Mouse (Mus musculus): Measurements from ENCODE around the gene Adamts12.

The Adamts12 gene

DNA sequence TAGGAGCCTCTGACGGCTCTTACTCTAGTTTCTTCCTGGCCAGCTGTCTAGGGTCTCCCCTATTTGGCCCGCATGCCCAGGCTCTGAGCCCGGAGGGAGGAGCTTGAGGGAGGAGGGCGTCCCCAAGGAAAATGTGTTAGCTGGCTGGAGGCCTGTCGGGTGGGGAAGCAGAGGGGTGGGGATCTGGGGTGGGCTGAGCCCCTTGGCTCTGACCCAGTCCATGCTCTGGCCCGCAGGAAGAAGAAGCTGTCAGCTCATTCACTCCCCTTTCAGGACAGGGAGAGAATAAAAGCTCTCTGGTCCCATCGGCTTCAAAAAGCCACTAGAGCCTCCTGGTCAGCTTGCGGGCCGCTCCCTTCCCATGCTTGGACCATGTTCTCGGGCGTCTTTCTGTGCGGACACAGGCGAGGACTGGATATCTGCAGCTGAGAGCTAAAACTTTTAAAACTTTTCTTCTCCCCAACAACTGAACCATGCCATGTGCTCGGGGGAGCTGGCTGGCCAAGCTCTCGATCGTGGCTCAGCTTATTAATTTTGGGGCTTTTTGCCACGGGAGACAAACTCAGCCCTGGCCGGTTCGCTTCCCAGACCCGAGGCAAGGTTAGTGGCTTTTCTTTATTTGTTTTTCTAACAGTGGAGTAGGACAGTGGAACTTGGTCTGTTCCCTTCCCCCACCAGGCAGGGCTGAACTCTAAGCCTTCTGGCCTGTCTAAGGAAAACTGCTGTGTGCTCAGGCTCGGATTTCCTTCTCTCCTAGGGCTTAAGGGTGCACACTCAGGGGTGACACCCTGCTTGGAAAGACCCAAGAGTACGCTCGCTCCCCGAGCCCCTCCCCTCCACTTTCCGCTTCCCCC, at the start of gene Adamts12:
Gene Adamts12, plus strand, starts transcription at position 233 of the 854 bp plus-strand sequence.
- DNase-seq (ENCODE audit: low spot score in 2 of 2) = no peak

DNA sequence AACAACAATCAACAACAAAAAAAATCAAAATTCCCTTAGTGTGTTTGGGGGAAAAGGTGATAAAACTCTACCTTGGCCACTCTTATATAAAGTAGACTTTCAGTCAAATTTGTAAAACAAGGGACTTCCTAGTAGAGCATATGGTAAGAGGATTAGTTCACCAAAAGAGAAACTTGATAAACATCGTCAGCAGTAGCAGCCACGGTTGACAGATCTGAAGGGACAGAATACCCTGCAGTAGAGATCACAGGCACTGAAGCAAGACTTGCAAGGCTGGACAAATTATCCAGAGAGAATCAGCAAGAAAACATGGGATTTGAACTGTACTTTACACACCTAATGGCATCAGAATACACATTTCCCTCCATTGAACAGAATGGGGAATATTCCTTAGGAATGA, 49.7 kb upstream of the Adamts12 start:
- DNase-seq (ENCODE audit: low spot score in 2 of 2) = no peak

DNA sequence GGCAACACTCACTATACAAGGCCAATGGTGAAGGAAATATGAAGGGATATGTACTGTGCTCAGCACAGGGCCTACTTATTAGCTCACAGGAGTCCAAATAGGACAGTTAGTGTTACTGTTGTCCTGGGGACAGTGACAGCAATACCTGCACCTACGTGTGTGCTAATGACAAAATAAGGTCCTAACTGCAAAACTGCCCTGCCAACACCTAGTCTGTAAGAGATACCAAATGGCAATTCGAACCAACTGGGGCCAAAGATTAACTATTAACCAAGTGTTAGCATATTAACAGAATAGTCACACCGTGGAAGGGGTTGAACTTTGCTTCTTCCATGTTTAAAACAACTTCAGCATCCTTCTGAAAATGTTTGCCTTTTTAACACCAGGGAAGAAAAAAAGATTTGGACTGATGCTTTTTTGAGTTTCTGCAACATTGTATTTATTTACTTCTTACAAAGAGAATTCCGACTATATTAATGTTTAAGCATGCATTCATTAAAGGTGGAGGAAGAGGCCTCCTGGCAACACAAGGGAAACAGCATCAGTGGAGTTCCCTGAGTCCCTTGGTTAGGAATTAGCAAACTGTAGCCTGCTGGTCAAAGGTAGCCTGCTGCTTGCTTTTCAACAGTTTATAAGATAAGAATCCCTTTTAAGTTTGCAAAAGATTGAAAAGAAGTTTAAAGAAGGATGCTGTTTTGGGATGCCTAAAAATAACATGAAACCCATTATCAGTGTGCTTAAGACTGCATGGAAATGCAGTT, 37.6 kb upstream of the Adamts12 start:
- no peak for DNase-seq (ENCODE audit: low spot score in 2 of 2)

DNA sequence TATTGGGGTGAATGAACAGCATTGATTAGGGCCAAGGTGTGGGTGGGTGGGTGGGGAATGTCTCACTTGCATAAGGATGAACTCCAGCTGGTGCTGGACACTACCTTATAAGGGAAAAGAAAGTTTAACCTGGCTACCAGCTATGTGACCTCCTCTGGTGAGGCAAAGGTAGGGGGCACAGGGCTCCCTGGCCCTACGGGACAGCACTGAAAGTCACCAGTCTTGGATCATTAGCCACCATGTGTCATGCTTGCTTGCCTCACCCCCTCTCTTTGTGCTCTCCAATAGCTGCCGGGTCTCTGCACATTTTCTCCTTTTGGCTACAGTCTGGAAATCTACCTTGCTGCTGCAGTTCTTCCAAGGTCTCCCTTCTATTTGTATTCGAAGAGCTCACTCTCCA, 34.4 kb upstream of the Adamts12 start:
- DNase-seq (ENCODE audit: low spot score in 2 of 2) = no peak

DNA sequence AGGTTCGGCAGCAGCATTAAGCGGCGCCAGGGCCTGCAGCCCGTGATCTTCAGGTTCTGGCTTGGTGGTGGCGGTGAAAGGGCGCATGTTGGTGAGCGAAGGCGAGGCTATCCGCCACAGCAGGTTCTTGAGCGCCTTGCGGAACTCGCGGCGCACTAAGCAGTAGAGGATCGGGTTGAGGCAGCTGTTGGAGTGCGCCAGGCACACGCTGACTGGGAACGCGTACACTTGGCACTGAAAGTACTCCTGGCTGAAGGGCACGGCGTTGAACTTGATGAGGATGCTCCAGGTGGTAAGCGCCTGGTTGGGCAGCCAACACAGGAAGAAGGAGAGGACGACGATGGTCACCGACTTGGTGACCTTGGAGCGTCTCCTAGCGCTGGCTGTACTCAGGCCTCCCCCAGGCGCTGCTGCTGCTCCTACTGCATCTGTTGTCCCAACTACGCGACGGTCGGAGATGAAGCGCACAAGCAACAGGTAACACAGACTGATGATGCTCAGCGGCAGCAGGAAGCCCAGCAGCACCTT, 28.6 kb upstream of the Adamts12 start:
- no peak for DNase-seq (ENCODE audit: low spot score in 2 of 2)

DNA sequence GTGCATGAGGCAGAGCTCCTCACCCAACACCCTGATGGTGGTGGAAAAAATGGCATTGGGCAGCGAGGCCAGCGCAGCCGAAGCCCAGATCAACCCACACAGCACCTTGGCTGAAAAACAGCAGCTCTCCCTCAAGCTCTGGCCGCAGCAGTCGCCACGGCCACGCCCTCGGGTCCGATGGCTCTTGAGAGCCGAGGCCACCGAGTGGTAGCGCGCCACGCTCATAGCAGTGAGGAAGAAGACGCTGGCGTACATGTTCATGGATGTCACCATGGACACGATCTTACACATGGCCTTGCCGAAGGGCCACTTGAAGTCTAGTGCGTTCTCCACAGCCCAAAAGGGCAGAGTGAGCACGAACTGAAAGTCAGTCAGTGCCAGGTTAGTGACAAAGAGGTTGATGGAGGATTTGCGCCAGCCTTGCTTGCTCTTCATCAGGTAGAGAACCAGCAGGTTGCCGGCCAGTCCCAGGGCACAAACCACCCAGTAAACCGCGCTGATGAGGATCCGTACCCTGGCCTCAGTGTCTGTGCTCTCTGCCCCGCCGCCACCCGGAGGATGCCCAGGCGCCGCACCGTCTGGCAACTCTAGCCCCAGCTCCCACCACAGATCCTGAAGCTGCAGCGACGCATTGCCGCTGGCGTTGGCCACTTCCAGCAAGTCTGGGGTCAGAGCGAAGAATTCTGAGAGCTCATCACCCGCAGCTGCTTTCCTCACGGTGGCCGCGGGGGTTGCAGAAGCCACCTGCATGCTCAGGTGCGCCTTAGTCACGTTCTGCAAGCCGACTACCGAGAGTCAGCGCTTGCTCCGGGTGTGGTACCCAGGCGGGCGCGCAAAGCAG, 27.8 kb upstream of the Adamts12 start:
- DNase-seq (ENCODE audit: low spot score in 2 of 2) = peak; percentile 12 to 26

DNA sequence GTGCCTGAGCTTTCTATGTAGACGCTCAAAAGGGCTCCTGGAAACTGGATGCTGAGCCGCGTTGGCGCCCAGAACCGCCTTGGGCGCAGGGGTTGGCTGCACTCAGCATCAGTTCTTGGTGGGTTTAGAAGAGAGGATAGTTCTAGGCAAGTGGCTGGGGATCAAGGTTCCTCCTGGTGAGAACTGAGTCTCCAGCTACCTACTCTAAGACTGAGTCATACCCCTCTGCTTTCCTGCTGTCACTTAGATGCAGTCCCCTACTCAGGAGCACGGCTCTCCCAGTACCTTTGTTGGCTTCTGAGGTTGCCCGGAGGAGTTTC, 27.3 kb upstream of the Adamts12 start:
- peak in 1 of 2 experiments; percentile 17 for DNase-seq (ENCODE audit: low spot score in 2 of 2)

DNA sequence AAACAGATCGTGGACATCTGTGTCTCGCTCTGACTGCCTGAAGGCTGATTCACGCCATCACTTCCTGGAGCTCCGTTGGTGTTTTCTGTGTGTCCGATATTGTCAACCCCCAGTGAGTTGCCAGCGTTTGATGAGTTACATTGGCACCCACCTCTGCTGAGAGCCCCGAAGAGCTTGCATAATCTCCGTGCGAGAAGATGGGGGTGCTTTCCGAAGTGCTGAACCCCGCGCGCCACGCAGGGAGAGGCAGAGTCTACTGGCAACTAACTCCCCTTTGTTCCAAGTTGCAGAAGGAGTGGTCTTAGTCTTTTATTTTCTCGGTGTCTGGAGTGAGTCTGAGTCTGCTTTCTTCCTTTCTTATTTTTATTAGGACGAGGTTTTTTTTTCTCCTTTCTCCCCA, 26.9 kb upstream of the Adamts12 start, which contains the start of gene Rxfp3:
Gene Rxfp3, minus strand, starts transcription at position 281 of the 400 bp plus-strand sequence.
- DNase-seq (ENCODE audit: low spot score in 2 of 2) = peak in 1 of 2 experiments; percentile 7

DNA sequence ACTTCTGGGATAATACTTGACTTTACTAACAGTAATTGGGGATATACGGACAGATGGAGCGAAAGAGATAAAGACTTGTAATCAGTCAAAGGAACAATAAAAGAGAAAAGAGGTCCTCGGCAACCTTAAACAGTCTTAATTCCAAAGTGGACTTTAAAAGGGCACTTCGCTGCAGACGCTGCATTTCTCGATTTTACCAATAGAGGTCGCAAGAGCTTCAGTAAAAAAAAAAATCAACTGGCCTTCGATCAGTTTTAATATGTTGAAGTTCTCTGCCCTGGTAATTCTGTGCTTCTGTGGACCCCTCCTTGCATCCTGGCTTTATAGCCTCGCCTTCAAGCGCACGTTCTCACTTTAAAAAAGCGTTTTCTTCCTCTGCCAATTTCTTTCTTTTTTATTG, 26.1 kb upstream of the Adamts12 start:
- DNase-seq (ENCODE audit: low spot score in 2 of 2) = peak; percentile 41 to 68

DNA sequence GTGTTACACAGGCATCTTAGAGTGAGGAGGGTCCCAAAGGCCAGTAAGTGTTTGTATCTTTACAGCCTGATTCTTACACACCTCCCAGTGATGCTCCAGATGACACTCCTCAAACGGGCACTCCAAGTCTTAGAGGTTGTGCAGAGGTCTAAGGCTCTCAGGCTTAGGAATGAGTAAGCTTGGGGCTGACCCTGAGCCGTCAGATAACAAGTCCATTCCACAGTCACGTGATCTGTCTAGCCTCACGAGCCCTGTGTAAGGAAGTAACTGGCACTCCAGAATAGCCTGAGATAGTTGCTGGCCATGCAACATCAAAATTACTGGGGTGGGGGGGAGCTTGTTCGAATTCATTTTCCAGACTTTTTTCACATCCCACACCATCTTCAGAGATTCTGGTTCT, 24.5 kb upstream of the Adamts12 start:
- DNase-seq (ENCODE audit: low spot score in 2 of 2) = no peak

DNA sequence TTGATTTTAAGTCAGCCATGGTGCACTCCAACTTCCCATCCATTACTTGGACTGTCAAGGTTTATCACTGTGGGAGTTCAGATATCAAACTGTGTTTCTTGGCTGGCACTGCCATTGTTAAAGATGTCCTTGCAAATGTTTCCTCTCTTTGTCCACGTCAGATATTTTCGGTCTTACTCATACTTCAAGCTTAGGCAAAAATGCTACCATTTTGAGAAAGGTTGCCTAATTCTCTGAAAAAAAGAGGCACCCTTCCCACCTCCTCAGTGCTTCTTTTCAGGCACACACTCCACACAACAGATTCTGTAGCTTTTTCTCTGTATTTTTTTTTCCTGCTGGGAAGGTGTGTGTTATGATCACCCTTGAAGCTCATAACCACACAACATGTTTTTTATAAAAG, 23.4 kb upstream of the Adamts12 start:
- no peak for DNase-seq (ENCODE audit: low spot score in 2 of 2)

DNA sequence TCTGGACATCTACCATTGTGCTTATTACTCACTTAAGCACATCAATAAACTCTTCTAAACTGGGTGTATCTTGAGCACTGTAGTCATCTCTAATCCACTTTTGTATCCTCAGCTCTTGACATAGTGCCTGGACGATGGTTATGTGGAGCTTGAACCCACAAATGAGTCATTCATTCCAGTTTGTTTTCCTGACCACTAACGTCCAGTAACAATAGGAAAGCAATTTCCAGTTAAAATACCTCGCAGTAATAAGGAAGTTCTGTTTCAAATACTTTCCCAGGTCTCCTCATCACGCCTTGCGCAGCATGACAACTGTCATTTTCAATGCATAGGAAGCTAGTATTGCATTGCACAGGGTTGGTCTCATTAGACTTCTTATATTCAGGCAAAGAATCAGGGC, 21.8 kb upstream of the Adamts12 start:
- DNase-seq (ENCODE audit: low spot score in 2 of 2) = no peak

DNA sequence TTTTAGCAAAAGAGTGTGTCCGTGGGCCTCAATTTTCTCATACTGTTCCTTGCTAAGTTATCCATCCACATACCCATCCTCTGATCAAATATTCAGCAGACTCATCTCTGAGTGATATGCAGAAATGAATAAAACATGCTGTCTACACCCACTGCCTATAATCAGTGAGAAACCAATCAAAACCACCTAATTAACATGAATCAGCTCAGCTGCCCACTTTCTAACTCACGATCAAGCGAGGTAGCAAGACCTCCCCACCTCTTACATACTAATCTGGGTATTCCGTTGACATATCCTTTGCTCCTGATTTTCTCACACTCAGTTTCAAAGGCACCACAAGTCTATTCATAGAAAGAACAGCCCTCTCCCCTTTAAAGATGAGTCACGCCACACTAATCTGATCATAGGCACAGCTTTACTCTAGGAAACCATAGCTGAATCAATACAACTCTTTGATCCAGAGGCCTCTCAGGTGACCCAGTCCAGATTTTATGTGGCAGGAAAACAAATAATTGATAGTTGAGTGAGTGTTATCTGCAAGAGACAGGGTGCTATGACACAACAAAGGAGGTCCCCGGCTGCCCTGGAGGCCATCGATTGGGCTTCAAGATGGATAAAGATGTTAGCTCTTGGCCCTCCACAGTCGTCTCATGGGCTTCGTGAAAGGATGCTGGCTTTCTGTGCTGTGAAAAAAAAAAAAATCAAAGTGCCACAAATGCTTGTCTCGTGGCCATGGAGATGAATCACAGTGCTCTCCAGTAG, 10.7 kb upstream of the Adamts12 start:
- no peak for DNase-seq (ENCODE audit: low spot score in 2 of 2)

DNA sequence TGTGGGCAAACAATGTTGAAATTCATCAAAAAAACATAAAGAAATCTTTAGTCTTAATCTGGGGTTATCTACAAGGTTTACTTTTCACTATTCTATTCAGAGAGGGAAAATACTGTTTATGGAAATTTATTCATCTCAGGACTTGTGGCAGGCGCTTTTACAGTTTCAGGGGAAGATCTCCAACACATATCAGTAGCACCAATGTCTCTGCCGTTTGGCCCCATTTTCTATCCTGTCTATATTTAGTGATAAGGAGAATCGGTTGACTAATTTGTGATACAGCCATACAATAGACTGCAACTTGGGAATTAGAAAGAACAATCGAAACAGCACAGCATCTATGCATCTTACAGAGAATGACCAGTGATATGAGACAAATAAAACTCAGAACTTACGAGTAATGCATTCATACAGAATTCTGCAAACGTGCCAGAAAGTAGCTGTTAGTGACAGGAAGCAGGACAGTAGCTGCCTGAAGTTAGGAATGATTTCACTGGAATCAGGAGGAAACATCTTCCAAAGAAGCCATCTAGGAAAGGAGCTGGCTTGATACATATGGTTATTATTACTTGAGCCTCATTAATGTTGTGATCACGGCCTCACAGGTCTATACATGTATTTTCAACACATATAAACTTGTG, 10.0 kb upstream of the Adamts12 start:
- no peak for DNase-seq (ENCODE audit: low spot score in 2 of 2)

DNA sequence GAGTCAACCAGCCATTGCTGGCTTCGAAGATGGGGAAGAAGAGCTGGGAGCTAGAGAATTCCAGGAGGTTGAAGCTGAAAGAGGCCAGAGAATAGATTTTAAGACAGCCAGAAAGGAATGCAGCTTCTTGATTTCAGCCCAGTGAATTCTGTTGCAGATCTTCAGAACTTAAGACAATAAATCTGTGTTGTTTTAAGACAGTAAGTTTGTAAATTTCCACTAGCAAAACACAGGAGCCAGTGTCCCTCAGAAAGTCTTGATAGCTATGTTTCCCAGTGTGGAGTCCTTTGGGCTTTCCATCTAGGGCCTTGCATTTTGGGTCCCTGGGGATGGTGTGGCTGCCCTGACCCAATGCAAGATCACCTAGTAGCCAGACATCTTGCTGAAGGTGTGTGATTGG, 1.7 kb upstream of the Adamts12 start:
- no peak for DNase-seq (ENCODE audit: low spot score in 2 of 2)

DNA sequence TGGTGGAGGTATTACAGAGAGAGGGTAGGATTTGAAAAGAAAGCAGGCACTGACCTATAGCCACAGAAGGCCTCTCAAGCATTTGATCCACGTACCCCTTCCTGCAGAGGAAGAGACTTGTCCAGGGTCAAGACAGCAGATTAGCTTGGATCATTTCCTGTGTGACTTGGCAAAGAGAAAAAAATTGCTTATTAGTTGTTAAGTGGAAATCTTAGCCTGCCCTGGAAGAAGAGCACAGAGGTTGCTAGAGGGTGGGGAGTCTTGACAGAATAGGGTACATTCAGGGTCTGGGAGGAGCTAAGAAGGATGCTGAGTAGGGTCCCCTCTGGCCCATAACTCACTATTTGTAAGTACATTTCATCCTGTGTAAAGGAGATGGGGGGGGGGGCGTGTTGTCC, 431 bp upstream of the Adamts12 start:
- DNase-seq (ENCODE audit: low spot score in 2 of 2) = no peak

DNA sequence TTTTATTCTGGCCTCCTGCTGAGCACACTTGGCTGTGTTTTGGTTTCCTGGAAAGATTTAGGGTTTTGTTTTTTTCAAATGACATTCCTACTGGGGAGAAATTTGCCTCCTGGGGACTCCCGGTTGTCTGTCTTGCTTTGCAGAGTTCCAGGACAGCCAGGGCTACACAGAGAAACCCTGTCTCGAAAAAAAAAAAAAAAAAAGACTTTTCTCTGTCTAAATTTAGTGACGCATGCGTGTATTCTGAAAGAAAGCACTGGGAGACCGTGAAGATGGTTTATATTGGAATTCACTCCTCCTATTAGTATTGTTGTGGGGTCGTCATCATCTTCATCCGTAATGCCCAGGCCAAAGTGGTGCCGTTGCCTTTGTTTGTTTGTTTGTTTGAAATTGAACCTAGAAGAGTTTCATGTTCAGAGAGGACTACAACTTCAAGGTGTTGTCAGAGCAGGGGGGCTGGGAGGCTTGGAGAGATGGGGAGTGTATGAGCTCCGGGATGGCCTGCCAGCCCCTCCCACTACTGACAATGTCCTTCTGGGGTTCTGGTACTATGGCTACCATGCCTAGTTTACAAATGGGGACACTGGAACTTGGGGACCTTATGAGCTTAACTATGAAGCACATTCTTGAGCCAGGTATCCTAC, 1.1 kb downstream of the Adamts12 start:
- DNase-seq (ENCODE audit: low spot score in 2 of 2) = no peak

DNA sequence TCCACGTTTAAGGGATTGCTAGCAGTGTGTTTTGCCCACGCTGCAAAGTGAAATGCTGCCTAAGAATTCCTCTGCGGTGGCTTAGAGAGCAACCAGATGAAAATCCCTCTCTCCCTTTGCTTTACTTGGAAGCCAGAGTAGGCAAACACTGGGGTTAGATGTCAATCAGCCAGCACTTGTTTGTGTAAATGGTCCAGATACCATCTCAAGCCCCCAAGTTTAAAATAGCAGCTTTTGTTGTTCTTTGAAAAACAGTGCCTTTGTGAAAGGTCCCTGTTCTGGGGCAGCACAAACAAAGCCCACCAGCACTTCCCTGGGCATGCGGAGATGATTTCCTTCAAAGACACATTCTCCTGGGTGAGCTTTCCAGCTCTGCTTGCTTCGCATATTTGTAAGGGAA, 1.7 kb downstream of the Adamts12 start:
- DNase-seq (ENCODE audit: low spot score in 2 of 2) = no peak

DNA sequence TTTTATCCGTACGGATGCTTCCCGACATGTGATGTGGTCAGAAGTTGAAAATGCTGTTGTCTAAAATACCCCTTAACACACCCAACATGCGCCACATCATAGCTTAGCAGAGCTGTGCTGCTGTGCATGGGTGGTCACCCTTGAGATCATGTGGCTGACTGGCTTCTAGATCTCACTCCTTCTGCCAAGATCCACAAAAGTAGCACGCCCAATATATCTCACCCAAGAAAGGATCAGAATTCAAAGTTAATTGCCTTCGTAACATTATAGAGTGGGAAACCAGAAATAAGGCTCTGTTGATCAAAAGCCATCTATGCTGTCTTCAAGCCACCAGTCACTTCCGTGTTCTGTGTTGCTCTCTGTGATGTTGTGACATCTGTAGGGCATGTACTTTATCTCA, 3.3 kb downstream of the Adamts12 start:
- no peak for DNase-seq (ENCODE audit: low spot score in 2 of 2)

DNA sequence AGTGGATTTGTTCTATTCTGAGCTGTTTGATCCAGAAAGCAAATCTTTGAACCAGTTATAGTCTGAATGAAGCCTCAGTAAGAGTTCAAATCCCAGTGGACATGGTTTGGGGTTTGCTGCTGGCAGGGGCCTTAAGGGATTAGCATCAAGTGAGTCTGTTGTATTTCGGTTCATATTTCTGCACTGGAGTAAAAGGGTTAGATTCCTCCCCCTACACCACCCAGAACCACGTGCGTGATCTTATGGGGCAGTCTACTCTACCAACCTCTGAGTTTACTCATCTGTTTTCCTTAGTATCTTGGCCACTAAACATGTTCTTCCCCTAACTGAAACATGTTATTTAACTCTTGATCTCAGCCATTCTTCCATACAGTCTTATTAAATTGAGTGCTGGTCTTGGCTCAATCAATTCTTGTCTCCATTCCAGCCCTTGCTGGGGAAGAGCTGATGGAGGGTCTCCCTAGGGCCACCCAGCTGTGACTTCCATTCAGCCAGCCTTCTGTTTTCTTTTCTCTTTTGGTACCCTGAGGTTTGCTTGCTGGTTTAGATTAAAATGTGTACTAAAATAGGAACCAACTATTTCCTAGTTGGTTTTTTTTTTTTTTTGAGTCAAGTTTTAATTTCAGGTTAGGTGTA, 11.3 kb downstream of the Adamts12 start:
- no peak for DNase-seq (ENCODE audit: low spot score in 2 of 2)
